Mouse (Mus musculus) midbrain, embryonic 14.5 days (tissue): ENCODE measurements at regions not wholly inside any gene's neighbourhood (a gene's known extent, or its start where the extent isn't known, plus 50 kb on each side); places are given as distances from the start of the nearest gene placed in this dataset.
"Not testable (repeated sequence)": the region's sequence is repeated elsewhere in the genome, so short reads cannot be mapped to it uniquely, and the experiment has no call there.

Experiments
- ATAC-seq: fragments of 200-750 bp; cut with Nextera tagmentation; 2 replicates; pipeline ENCODE4 v1.8.0; 2017; ENCODE audit warnings: moderate number of reproducible peaks, moderate library complexity; ENCODE audit not compliant: low FRiP score, low TSS enrichment
- DNase-seq: peaks from one replicate; pipeline ENCODE4 v3.0.0-alpha.2; 2015
- H3K27ac ChIP-seq: fragments of 300-500 bp; sonication (generic); replicated peaks from 2 replicates; pipeline ENCODE4 v1.5.1; 2014; ENCODE audit warnings: mild to moderate bottlenecking, low read depth, low read length, moderate library complexity
- H3K27me3 ChIP-seq: fragments of 300-500 bp; sonication (generic); 2 replicates; pipeline ENCODE4 v1.6.1; 2014; ENCODE audit warnings: low read length, control low read depth, mixed read lengths; ENCODE audit not compliant: control insufficient read depth, insufficient read depth
- H3K36me3 ChIP-seq: fragments of 300-500 bp; sonication (generic); 2 replicates; pipeline ENCODE4 v1.6.1; 2014; ENCODE audit warnings: low read length, control low read depth; ENCODE audit not compliant: control insufficient read depth, insufficient read depth
- H3K4me1 ChIP-seq: fragments of 300-500 bp; sonication (generic); 2 replicates; pipeline ENCODE4 v1.6.1; 2014; ENCODE audit warnings: mild to moderate bottlenecking, antibody characterized with exemption, low read length, control low read depth; ENCODE audit not compliant: control insufficient read depth, insufficient read depth
- H3K4me2 ChIP-seq: fragments of 300-500 bp; sonication (generic); 2 replicates; pipeline ENCODE4 v1.6.1; 2014; ENCODE audit warnings: mild to moderate bottlenecking, low read length, moderate library complexity
- H3K4me3 ChIP-seq: fragments of 300-500 bp; sonication (generic); replicated peaks from 2 replicates; pipeline ENCODE4 v1.5.1; 2014; ENCODE audit warnings: low read depth, low read length
- H3K9ac ChIP-seq: fragments of 300-500 bp; sonication (generic); replicated peaks from 2 replicates; pipeline ENCODE4 v1.6.1; 2014; ENCODE audit warnings: mild to moderate bottlenecking, low read length, moderate library complexity
- H3K9me3 ChIP-seq: fragments of 300-500 bp; sonication (generic); 2 replicates; pipeline ENCODE4 v1.6.1; 2016; ENCODE audit warnings: low read length, control low read depth, mixed read lengths; ENCODE audit not compliant: control insufficient read depth
- WGBS: fragments of 180-500 bp; shearing (Covaris S2); extraction: QIAGEN DNeasy Blood & Tissue Kit; methylation state at CpG from one replicate; pipeline ENCODE4 v1.1.7; 2014; 5-methylcytosine and 5-hydroxymethylcytosine counted together

- no peaks in the 10 kb centered on the region for H3K9me3 ChIP-seq
- no peak overlapping the region for H3K27ac ChIP-seq
- no peaks in the 10 kb centered on the region for H3K27me3 ChIP-seq
- no peaks in the 10 kb centered on the region for H3K36me3 ChIP-seq
- ATAC-seq (no peak), DNase-seq (no peak)
- 86% methylated on average over 7 of the region's 7 CpGs for WGBS
- H3K9ac ChIP-seq, result no peak overlapping the region
- no peaks in the 10 kb centered on the region for H3K4me1 ChIP-seq
- no peak overlapping the region for H3K4me3 ChIP-seq
- no peak overlapping the region for H3K4me2 ChIP-seq
These were observed 78.2 kb upstream of the Tcf12 start for GRCm38 (mm10) chr9:72189867-72190266.

GRCm38 (mm10) chr9:72190631-72191030 is 79.0 kb upstream of the Tcf12 start:
- DNase-seq (no peak), ATAC-seq (no peak)
- no peaks in the 10 kb centered on the region for H3K4me1 ChIP-seq
- no peaks in the 10 kb centered on the region for H3K36me3 ChIP-seq
- H3K4me2 ChIP-seq, result no peak overlapping the region
- H3K9me3 ChIP-seq, result no peaks in the 10 kb centered on the region
- H3K9ac ChIP-seq, result no peak overlapping the region
- no peak overlapping the region for H3K27ac ChIP-seq
- H3K27me3 ChIP-seq, result no peaks in the 10 kb centered on the region
- H3K4me3 ChIP-seq, result no peak overlapping the region
- WGBS, result 86% methylated on average over 4 of the region's 4 CpGs

- Histone ChIP-seq H3K27me3 (no peaks in the 10 kb centered on the region), H3K9me3 (no peaks in the 10 kb centered on the region), H3K4me1 (no peaks in the 10 kb centered on the region), H3K36me3 (no peaks in the 10 kb centered on the region), H3K9ac (no peak overlapping the region), H3K4me2 (no peak overlapping the region), H3K4me3 (no peak overlapping the region), H3K27ac (no peak overlapping the region)
- 98% methylated on average over 8 of the region's 8 CpGs for WGBS
- DNase-seq (no peak), ATAC-seq (no peak)
These were observed 79.4 kb upstream of the Tcf12 start for GRCm38 (mm10) chr9:72191091-72191490.

- Histone ChIP-seq H3K4me1 (no peaks in the 10 kb centered on the region), H3K27me3 (no peaks in the 10 kb centered on the region), H3K4me2 (no peak overlapping the region), H3K9ac (no peak overlapping the region), H3K36me3 (no peaks in the 10 kb centered on the region), H3K4me3 (no peak overlapping the region), H3K27ac (no peak overlapping the region), H3K9me3 (no peaks in the 10 kb centered on the region)
- 42% methylated on average over 8 of the region's 8 CpGs for WGBS
- ATAC-seq, result no peak
- peak; percentile 66 for DNase-seq
These were observed 80.6 kb upstream of the Tcf12 start for GRCm38 (mm10) chr9:72192051-72192952.

GRCm38 (mm10) chr9:72192953-72193337 is 81.3 kb upstream of the Tcf12 start:
- ATAC-seq, H3K9ac ChIP-seq, H3K4me3 ChIP-seq, H3K4me2 ChIP-seq, H3K36me3 ChIP-seq, H3K27me3 ChIP-seq, H3K27ac ChIP-seq, H3K9me3 ChIP-seq, H3K4me1 ChIP-seq, DNase-seq: not testable (repeated sequence)
- WGBS, result 83% methylated on average over 1 of the region's 1 CpGs

- ATAC-seq (no peak), DNase-seq (no peak)
- Histone ChIP-seq H3K4me3 (no peak overlapping the region), H3K27ac (no peak overlapping the region), H3K36me3 (no peaks in the 10 kb centered on the region), H3K9ac (no peak overlapping the region), H3K9me3 (no peaks in the 10 kb centered on the region; the same call in 1 of the 2 replicates), H3K4me1 (no peaks in the 10 kb centered on the region), H3K27me3 (no peaks in the 10 kb centered on the region), H3K4me2 (no peak overlapping the region)
- WGBS, result 69% methylated on average over 3 of the region's 3 CpGs
These were observed 79.3 kb upstream of the Zfp280d start for GRCm38 (mm10) chr9:72195348-72195747.

- 75% methylated on average over 10 of the region's 10 CpGs for WGBS
- Histone ChIP-seq H3K9me3 (no peaks in the 10 kb centered on the region; the same call in 1 of the 2 replicates), H3K27ac (no peak overlapping the region), H3K36me3 (no peaks in the 10 kb centered on the region), H3K4me3 (no peak overlapping the region), H3K4me1 (no peaks in the 10 kb centered on the region), H3K4me2 (no peak overlapping the region), H3K27me3 (no peaks in the 10 kb centered on the region), H3K9ac (no peak overlapping the region)
- ATAC-seq (no peak), DNase-seq (no peak)
These were observed 77.9 kb upstream of the Zfp280d start for GRCm38 (mm10) chr9:72196626-72197330.

GRCm38 (mm10) chr9:72197331-72197732 is 77.3 kb upstream of the Zfp280d start:
- 84% methylated on average over 11 of the region's 11 CpGs for WGBS
- no peaks in the 10 kb centered on the region for H3K27me3 ChIP-seq
- ATAC-seq (no peak), DNase-seq (no peak)
- H3K27ac ChIP-seq, result no peak overlapping the region
- H3K9me3 ChIP-seq, result no peaks in the 10 kb centered on the region; the same call in 1 of the 2 replicates
- H3K4me2 ChIP-seq, result no peak overlapping the region
- no peaks in the 10 kb centered on the region for H3K36me3 ChIP-seq
- no peaks in the 10 kb centered on the region for H3K4me1 ChIP-seq
- H3K9ac ChIP-seq, result no peak overlapping the region
- H3K4me3 ChIP-seq, result no peak overlapping the region
